Mouse (Mus musculus): ENCODE measurements at regions not wholly inside any gene's neighbourhood (a gene's known extent, or its start where the extent isn't known, plus 50 kb on each side); places are given as distances from the start of the nearest gene placed in this dataset.

GRCm38 (mm10) chr3:141051685-141052084 lies 160.5 kb downstream of the Pdha2 start:
- Histone ChIP-seq H3K4me1 (replicated peaks) (no peaks in the 10 kb centered on the region), H3K9ac (replicated peaks) (no peak overlapping the region), H3K27ac (no peak overlapping the region), H3K36me3 (no peaks in the 10 kb centered on the region), H3K9me3 (no peaks in the 10 kb centered on the region), H3K4me3 (replicated peaks) (no peak overlapping the region), H3K27me3 (no peaks in the 10 kb centered on the region), H3K4me2 (replicated peaks) (no peak overlapping the region)
- WGBS: 84% methylated on average over 2 of the region's 2 CpGs
- ATAC-seq: no peak

- no peak for ATAC-seq
- no peak overlapping the region for H3K4me2 ChIP-seq (replicated peaks)
- H3K9me3 ChIP-seq: no peaks in the 10 kb centered on the region
- no peaks in the 10 kb centered on the region for H3K36me3 ChIP-seq
- 50% methylated on average over 1 of the region's 1 CpGs for WGBS
- no peaks in the 10 kb centered on the region for H3K4me1 ChIP-seq (replicated peaks)
- H3K9ac ChIP-seq (replicated peaks): no peak overlapping the region
- no peak overlapping the region for H3K4me3 ChIP-seq (replicated peaks)
- H3K27me3 ChIP-seq: no peaks in the 10 kb centered on the region
- no peak overlapping the region for H3K27ac ChIP-seq
Observed at GRCm38 (mm10) chr3:141014262-141014547, 197.9 kb downstream of the Pdha2 start.

DNA sequence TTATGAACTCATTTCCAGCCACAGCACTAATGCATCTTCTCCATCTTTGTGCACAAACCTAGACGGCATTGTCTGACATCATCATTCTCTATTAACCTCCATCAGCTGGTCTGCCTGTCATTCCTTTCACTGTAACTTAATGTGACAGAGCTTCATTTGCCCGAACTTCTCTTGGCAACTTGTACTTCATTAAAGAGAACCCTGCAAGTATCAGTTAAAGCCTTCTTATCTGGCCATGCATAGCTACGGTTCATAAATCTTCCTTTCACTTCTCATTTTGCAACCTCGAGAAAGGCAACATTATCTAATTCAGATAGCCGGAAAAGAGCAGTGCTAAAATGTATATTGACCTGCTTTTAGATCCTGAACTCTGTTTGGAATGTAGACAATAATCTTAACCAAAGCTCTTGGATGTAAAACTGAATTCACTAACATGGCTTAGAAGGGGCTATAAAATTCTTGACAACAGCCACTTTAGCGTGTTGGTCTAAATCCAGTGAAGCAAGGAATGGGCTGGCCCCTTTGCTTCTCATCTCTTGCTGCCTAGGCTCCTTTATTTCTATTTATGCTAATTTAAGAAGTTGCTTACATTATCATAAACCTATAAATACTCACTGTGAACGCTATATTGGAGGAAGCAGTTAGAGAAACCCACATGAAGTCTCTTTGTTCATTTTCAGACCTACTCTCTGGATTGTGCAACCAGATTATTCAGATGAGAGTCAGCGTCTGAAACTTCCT lies 198.5 kb downstream of the Pdha2 start:
- WGBS: 53% methylated on average over 8 of the region's 8 CpGs

DNA sequence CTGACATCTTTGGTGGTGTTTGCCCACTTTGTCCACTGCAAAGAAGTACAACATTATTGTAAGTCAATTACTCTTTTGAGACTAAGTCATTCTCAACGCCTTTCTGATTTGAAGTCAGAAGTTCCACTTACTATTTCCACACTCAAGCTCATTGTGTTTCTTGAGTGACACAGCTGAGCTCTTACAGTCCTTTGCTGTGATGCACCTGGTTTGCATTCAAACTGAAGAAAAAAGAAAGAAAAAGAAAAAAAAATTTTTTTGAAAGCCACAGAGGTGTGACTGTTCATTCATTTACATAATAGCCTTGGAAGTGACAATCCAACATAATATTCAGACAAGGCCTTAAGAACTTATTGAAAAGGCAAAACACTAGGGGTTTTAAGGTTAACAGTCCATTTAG lies 199.2 kb downstream of the Pdha2 start:
- H3K4me1 ChIP-seq (replicated peaks): no peaks in the 10 kb centered on the region
- no peaks in the 10 kb centered on the region for H3K27me3 ChIP-seq
- H3K36me3 ChIP-seq: no peaks in the 10 kb centered on the region
- no peak overlapping the region for H3K4me2 ChIP-seq (replicated peaks)
- ATAC-seq: no peak
- 56% methylated on average over 1 of the region's 1 CpGs for WGBS
- H3K27ac ChIP-seq: no peak overlapping the region
- no peaks in the 10 kb centered on the region for H3K9me3 ChIP-seq
- H3K9ac ChIP-seq (replicated peaks): no peak overlapping the region
- H3K4me3 ChIP-seq (replicated peaks): no peak overlapping the region

More for the DNA sequence above, 198.5 kb downstream of the Pdha2 start:
- Histone ChIP-seq H3K36me3 (no peaks in the 10 kb centered on the region), H3K4me2 (replicated peaks) (no peak overlapping the region), H3K4me3 (replicated peaks) (no peak overlapping the region), H3K9ac (replicated peaks) (no peak overlapping the region), H3K27ac (no peak overlapping the region), H3K9me3 (no peaks in the 10 kb centered on the region), H3K4me1 (replicated peaks) (no peaks in the 10 kb centered on the region), H3K27me3 (no peaks in the 10 kb centered on the region)
- ATAC-seq: no peak

- 81% methylated on average over 2 of the region's 2 CpGs for whole genome bisulfite sequencing
- Histone ChIP-seq H3K27ac (no peak overlapping the region), H3K9me3 (no peaks in the 10 kb centered on the region), H3K27me3 (no peaks in the 10 kb centered on the region), H3K4me2 (replicated peaks) (no peak overlapping the region), H3K4me3 (replicated peaks) (no peak overlapping the region), H3K9ac (replicated peaks) (no peak overlapping the region), H3K36me3 (no peaks in the 10 kb centered on the region), H3K4me1 (replicated peaks) (no peaks in the 10 kb centered on the region)
- no peak for ATAC-seq
Observed at GRCm38 (mm10) chr3:141008792-141009191, 203.4 kb downstream of the Pdha2 start.

DNA sequence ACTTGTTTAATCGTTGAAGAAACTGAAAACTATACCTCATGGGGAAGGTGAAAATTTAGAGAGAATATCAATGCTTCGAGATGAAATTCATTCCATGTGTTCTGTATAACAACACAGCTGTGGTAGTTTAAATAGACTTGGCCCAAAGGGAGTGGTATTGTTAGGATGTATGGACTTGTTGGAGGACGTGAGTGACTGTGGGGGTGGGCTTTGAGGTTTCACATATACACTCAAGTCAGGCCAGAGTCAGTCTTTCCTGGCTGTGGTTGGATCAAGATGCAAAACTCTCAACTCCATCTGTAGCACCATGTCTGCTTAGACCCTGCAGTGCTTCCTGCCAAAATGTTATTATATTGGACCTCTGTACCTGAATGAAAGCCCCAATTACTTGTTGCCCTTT lies 206.3 kb downstream of the Pdha2 start:
- no peak overlapping the region for H3K4me2 ChIP-seq (replicated peaks)
- ATAC-seq: no peak
- WGBS: 75% methylated on average over 3 of the region's 3 CpGs
- H3K27ac ChIP-seq: no peak overlapping the region
- no peaks in the 10 kb centered on the region for H3K9me3 ChIP-seq
- H3K9ac ChIP-seq (replicated peaks): no peak overlapping the region
- no peaks in the 10 kb centered on the region for H3K27me3 ChIP-seq
- no peaks in the 10 kb centered on the region for H3K4me1 ChIP-seq (replicated peaks)
- H3K36me3 ChIP-seq: no peaks in the 10 kb centered on the region
- no peak overlapping the region for H3K4me3 ChIP-seq (replicated peaks)

- no peaks in the 10 kb centered on the region for H3K9me3 ChIP-seq
Observed at GRCm38 (mm10) chr3:141003561-141003960, 208.6 kb downstream of the Pdha2 start.

DNA sequence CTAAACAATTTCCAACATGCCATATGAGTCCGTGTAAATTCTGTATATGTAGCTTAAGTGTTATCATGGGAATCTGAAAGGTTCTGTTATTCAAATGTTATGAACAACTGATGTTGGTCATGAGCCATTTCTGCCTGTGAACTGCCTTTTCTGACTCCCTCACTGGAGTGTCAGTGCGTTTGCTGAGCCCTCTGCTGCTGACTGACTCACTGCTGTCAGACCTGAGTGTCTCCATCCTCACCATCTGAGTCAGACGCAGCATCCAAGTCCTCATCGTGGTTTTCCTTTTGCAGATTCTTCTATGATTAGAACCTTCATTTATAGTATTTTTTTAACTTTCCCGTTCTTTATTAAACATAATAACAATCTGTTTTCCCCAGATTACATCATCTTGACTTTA lies 223.9 kb downstream of the Pdha2 start:
- no peak for ATAC-seq
- no peak overlapping the region for H3K4me3 ChIP-seq (replicated peaks)
- H3K4me1 ChIP-seq (replicated peaks): no peaks in the 10 kb centered on the region
- no peak overlapping the region for H3K4me2 ChIP-seq (replicated peaks)
- H3K27ac ChIP-seq: no peak overlapping the region
- no peak overlapping the region for H3K9ac ChIP-seq (replicated peaks)
- H3K36me3 ChIP-seq: no peaks in the 10 kb centered on the region
- H3K27me3 ChIP-seq: no peaks in the 10 kb centered on the region
- no peaks in the 10 kb centered on the region for H3K9me3 ChIP-seq
- 80% methylated on average over 5 of the region's 5 CpGs for WGBS

More at GRCm38 (mm10) chr3:141003561-141003960, 208.6 kb downstream of the Pdha2 start:
- no peaks in the 10 kb centered on the region for H3K36me3 ChIP-seq
- no peak overlapping the region for H3K27ac ChIP-seq
- H3K4me3 ChIP-seq (replicated peaks): no peak overlapping the region
- no peak overlapping the region for H3K9ac ChIP-seq (replicated peaks)
- ATAC-seq: no peak
- H3K27me3 ChIP-seq: no peaks in the 10 kb centered on the region
- 80% methylated on average over 2 of the region's 2 CpGs for WGBS
- H3K4me1 ChIP-seq (replicated peaks): no peaks in the 10 kb centered on the region
- no peak overlapping the region for H3K4me2 ChIP-seq (replicated peaks)

DNA sequence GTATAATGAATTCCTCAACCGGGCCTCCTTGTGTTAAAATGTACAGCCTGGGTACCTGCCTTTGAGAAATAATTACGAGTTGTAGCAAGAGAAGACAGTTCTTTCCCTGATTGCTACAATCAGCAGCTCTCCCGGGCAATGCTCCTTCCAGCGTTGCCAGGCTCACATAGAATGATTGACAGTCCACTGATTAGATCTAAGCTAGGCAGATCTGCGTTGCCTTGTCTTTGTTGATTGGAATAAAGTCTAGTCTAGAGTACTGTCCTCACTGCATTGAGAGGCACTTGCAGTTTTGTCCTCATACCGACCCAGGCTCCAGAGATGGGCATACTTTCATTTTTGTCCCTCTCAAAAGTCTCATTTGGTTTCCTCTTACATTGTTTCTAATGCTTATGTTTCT lies 238.6 kb downstream of the Pdha2 start:
- no peak overlapping the region for H3K27ac ChIP-seq
- H3K4me2 ChIP-seq (replicated peaks): no peak overlapping the region
- H3K4me3 ChIP-seq (replicated peaks): no peak overlapping the region
- no peak overlapping the region for H3K9ac ChIP-seq (replicated peaks)
- 48% methylated on average over 6 of the region's 6 CpGs for WGBS
- H3K36me3 ChIP-seq: no peaks in the 10 kb centered on the region
- H3K4me1 ChIP-seq (replicated peaks): no peaks in the 10 kb centered on the region
- H3K27me3 ChIP-seq: no peaks in the 10 kb centered on the region
- H3K9me3 ChIP-seq: no peaks in the 10 kb centered on the region
- no peak; the same call in 1 of the 2 replicates for ATAC-seq

DNA sequence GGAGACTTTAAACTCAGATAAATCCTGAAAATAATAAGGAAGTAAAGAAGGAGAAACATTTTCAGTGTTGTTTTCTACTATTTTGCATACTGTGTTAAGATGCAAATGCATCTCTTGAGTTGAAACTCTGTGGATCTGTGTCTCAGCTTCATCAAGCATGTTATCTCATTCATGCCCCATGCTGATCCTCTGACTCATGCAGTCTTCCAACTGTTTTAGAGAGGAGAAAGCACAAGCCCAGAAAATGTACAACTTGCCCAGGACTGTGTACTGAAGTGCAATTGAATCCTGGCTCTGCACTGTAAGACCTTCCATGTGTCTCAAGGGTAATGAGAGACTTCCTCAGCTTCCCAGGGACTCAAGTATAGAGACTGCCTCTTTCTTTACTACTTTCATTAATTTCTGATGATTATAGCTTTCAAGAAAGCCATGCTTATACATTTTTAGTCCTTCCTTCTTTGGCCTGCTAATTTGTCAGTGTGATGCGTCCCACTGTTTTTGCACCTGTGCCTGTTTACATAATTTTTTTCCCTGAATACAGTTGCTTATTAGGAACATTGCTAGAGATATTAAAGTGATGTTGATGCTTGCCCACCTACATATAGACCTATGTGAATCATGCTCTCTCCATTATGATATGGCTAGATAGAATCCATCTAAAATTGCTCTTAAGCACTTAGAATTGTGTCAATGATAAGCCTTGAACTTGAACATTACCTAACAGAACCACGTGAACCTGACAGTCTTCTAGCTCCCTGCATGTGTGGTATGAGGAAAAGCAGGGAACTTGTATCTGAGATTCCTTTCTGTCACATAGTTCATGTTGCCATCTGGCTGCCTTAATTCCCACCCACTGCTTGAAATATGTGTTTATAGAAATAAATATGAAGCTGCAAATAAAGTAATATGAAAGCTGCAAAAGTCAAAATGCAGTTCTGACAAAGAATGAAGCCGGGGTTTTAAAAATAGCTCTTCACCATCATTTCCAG lies 242.0 kb downstream of the Pdha2 start:
- WGBS: 89% methylated on average over 3 of the region's 3 CpGs
- no peaks in the 10 kb centered on the region for H3K4me1 ChIP-seq (replicated peaks)
- no peak overlapping the region for H3K27ac ChIP-seq
- H3K4me3 ChIP-seq (replicated peaks): no peak overlapping the region
- no peak overlapping the region for H3K9ac ChIP-seq (replicated peaks)
- no peak overlapping the region for H3K4me2 ChIP-seq (replicated peaks)
- no peak for ATAC-seq
- H3K9me3 ChIP-seq: no peaks in the 10 kb centered on the region
- H3K36me3 ChIP-seq: no peaks in the 10 kb centered on the region
- no peaks in the 10 kb centered on the region for H3K27me3 ChIP-seq

DNA sequence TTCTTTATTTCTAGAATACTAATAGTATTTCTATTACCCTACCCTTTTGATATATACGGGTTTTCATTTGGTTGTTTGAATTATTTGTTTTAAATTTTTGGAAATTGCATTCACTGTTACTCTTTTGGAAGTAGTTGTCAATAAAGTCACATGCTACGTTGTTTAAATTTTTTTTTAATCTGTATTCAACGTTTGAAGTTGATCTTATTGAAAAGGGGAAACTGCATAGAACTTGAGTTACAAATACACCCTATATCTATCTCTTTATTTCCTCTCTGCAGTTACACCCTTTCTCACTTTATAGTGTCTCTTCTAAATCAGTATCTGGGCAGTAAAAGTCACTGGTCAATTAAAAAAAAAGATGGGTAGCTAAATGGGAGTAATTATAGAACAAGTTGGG lies 243.6 kb downstream of the Pdha2 start:
- 86% methylated on average over 3 of the region's 3 CpGs for WGBS
- no peak overlapping the region for H3K4me3 ChIP-seq (replicated peaks)
- no peaks in the 10 kb centered on the region for H3K27me3 ChIP-seq
- no peaks in the 10 kb centered on the region for H3K4me1 ChIP-seq (replicated peaks)
- no peaks in the 10 kb centered on the region for H3K36me3 ChIP-seq
- no peak overlapping the region for H3K9ac ChIP-seq (replicated peaks)
- H3K4me2 ChIP-seq (replicated peaks): no peak overlapping the region
- H3K9me3 ChIP-seq: no peaks in the 10 kb centered on the region
- no peak for ATAC-seq
- no peak overlapping the region for H3K27ac ChIP-seq

DNA sequence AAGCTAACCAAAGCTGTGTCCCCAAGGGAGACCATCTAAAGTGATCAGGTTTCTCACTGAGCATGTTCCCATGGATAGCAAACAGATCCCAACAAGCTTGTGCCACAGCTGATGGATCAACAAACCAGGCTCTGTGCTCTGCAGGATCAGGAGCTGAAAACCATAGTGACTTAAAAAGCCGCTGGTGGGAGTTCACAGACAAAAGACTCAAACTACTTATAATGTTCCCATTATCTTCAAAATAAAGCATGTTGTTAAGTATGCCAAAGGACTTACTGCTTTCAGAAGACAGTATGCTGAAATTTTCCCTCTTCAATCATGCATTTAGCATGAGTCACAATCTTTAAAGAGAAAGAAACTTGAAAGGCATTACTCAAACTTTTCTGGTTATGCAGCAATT lies 254.5 kb downstream of the Pdha2 start:
- Histone ChIP-seq H3K9me3 (no peaks in the 10 kb centered on the region), H3K27me3 (no peaks in the 10 kb centered on the region), H3K4me1 (replicated peaks) (no peaks in the 10 kb centered on the region), H3K4me2 (replicated peaks) (no peak overlapping the region), H3K9ac (replicated peaks) (no peak overlapping the region), H3K27ac (no peak overlapping the region), H3K36me3 (no peaks in the 10 kb centered on the region), H3K4me3 (replicated peaks) (no peak overlapping the region)
- no peak for ATAC-seq
- WGBS: 10% methylated on average over 1 of the region's 1 CpGs

Measured in midbrain, embryonic 13.5 days (tissue).